Mouse (Mus musculus): ENCODE measurements around the gene Hrasls5. TPM values are rescaled to one million over a fixed set of nuclear protein-coding genes. Genes with fewer than 3 reads are reported as not detected.

The Hrasls5 gene
- polyA plus RNA-seq, 1 experiment from 2014 or later = not detected

- 74% methylated on average over 7 of the region's 7 CpGs for WGBS (ENCODE audit: insufficient replicate concordance)
- H3K27ac ChIP-seq = no peak overlapping the region
- no peak for ATAC-seq
- H3K9me3 ChIP-seq (replicated peaks) = no peaks in the 10 kb centered on the region
- H3K4me2 ChIP-seq = no peak overlapping the region
- H3K36me3 ChIP-seq = no peaks in the 10 kb centered on the region
- peaks cover 49% of the 10 kb centered on the region for H3K27me3 ChIP-seq (replicated peaks)
- peaks cover 9% of the 10 kb centered on the region; the same call in 1 of the 2 replicates for H3K4me1 ChIP-seq
- H3K4me3 ChIP-seq = no peak overlapping the region
- no peak overlapping the region for H3K9ac ChIP-seq
Observed at GRCm38 (mm10) chr19:7613151-7613550, 810 bp downstream of the Hrasls5 start.

GRCm38 (mm10) chr19:7616231-7616930 lies 4.0 kb downstream of the Hrasls5 start:
- peaks cover 36% of the 10 kb centered on the region for H3K27me3 ChIP-seq (replicated peaks)
- no peaks in the 10 kb centered on the region for H3K9me3 ChIP-seq (replicated peaks)
- no peak overlapping the region for H3K4me2 ChIP-seq
- no peak overlapping the region for H3K9ac ChIP-seq
- no peak overlapping the region for H3K4me3 ChIP-seq
- peaks cover 9% of the 10 kb centered on the region; the same call in 1 of the 2 replicates for H3K4me1 ChIP-seq
- WGBS (ENCODE audit: insufficient replicate concordance) = 60% methylated on average over 5 of the region's 5 CpGs
- no peak overlapping the region for H3K27ac ChIP-seq
- no peaks in the 10 kb centered on the region for H3K36me3 ChIP-seq
- ATAC-seq = no peak

DNA sequence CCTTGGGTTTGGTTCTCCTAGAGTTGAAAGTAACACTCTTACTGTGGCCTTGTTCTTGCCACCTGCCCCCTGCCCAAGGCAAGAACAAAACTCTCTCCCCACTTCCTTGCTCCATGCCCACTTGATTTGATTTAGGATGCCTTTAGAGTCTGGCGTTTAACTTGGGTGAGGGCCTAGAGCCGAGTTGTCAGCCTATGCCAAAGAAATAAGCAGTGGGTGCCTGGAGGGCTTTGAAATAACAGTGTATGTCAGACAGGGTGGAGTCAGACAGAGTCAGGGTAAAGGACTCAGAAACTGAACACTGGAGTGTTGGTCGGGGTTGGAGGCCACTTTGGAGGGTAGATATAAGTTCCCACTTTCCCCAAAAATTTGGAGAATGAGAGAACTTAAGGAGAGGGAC lies 4.7 kb downstream of the Hrasls5 start:
- H3K4me1 ChIP-seq = peaks cover 4% of the 10 kb centered on the region; the same call in 1 of the 2 replicates
- H3K27ac ChIP-seq = no peak overlapping the region
- peaks cover 29% of the 10 kb centered on the region for H3K27me3 ChIP-seq (replicated peaks)
- H3K9me3 ChIP-seq (replicated peaks) = no peaks in the 10 kb centered on the region
- no peak for ATAC-seq
- no peak overlapping the region for H3K4me2 ChIP-seq
- H3K36me3 ChIP-seq = no peaks in the 10 kb centered on the region
- WGBS (ENCODE audit: insufficient replicate concordance) = 52% methylated on average over 3 of the region's 3 CpGs
- H3K4me3 ChIP-seq = no peak overlapping the region
- no peak overlapping the region for H3K9ac ChIP-seq

GRCm38 (mm10) chr19:7617696-7618095 lies 5.4 kb downstream of the Hrasls5 start:
- Histone ChIP-seq H3K9ac (no peak overlapping the region), H3K36me3 (no peaks in the 10 kb centered on the region), H3K27me3 (replicated peaks) (peaks cover 23% of the 10 kb centered on the region), H3K4me2 (no peak overlapping the region), H3K9me3 (replicated peaks) (no peaks in the 10 kb centered on the region), H3K4me3 (no peak overlapping the region), H3K4me1 (no peaks in the 10 kb centered on the region), H3K27ac (no peak overlapping the region)
- no peak for ATAC-seq
- WGBS (ENCODE audit: insufficient replicate concordance) = 38% methylated on average over 7 of the region's 7 CpGs

DNA sequence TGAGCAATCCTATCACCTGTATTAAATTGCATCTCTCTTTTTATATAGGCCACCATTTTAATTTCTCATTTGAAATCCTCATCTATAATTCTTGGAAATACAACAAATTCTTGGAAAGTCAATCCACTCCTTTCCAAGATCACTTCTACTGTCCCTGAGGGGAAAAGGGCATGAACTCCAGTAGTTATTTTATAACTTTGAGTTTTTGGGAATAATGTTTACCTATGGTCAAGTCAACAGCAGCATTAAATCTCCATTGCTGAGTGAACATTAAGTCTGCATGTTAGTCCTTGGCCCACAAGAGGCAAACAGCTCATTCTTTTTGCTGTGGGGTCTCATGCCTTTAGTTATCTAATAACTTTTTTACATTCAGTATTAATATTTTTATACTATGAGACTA lies 20.7 kb downstream of the Hrasls5 start:
- Histone ChIP-seq H3K4me3 (no peak overlapping the region), H3K27ac (no peak overlapping the region), H3K9ac (no peak overlapping the region), H3K4me2 (no peak overlapping the region), H3K36me3 (no peaks in the 10 kb centered on the region), H3K4me1 (no peaks in the 10 kb centered on the region), H3K9me3 (replicated peaks) (no peaks in the 10 kb centered on the region), H3K27me3 (replicated peaks) (no peaks in the 10 kb centered on the region)
- ATAC-seq = no peak

DNA sequence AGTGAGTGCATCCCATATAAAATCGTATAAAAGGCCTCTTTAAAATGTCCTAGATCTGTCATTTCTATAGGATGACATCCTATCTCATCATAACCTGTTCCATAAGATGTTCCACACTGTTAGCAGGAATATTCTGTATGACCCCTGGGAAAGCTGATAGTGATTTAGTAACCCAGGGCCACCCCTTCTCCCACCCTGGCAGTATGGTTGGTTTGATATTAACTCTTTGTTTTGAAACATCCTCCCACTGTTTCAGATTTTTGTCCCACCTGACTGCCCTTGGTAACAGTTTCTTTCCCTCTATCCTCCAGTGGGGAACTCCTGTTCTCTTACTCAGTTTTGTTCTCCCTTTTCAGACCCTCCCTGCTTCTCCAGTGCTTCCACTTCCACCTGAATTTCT lies 21.4 kb downstream of the Hrasls5 start:
- WGBS (ENCODE audit: insufficient replicate concordance) = 29% methylated on average over 1 of the region's 1 CpGs
- no peak overlapping the region for H3K4me3 ChIP-seq
- no peak for ATAC-seq
- H3K27ac ChIP-seq = no peak overlapping the region
- H3K27me3 ChIP-seq (replicated peaks) = no peaks in the 10 kb centered on the region
- no peaks in the 10 kb centered on the region for H3K36me3 ChIP-seq
- H3K4me2 ChIP-seq = no peak overlapping the region
- no peak overlapping the region for H3K9ac ChIP-seq
- H3K4me1 ChIP-seq = no peaks in the 10 kb centered on the region
- no peaks in the 10 kb centered on the region for H3K9me3 ChIP-seq (replicated peaks)

DNA sequence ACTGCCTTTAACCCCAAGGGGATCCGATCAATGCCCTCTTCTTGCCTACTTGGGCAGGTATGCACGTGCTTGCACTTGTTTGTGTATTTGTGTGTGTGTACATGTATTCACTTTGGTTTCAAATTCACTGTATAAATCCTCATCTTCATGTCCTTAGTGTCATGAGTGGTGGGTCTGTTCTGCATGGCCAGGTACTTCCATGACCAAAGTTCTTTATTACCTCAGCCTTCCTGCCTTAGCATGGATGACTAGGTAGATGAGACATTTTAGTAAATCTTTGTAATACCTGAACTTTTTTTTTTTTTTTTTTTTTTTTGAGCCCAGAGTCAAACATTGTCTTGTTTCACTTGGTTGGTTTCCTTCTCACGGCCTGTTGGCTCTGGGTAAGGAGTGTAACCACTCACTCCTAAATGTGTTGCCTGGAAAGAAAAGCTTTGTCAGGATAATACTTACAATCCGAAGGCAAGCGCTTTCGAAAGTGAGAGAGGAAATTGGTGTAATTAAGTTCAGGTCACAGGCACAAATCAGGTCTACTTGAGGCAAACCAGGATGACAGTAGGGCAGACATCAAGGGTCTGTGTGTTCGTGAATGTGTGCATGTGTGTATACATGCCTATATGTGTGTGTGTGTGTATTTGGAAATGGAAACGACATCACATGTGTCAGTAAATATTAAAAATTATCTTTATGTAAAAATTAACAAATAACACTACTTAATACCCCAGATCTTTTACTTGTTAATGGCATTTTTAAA lies 36.7 kb downstream of the Hrasls5 start:
- H3K4me3 ChIP-seq = no peak overlapping the region
- H3K36me3 ChIP-seq = no peaks in the 10 kb centered on the region
- no peaks in the 10 kb centered on the region for H3K9me3 ChIP-seq (replicated peaks)
- H3K27me3 ChIP-seq (replicated peaks) = no peaks in the 10 kb centered on the region
- no peak for ATAC-seq
- H3K4me2 ChIP-seq = no peak overlapping the region
- no peak overlapping the region for H3K9ac ChIP-seq
- H3K27ac ChIP-seq = no peak overlapping the region
- H3K4me1 ChIP-seq = no peaks in the 10 kb centered on the region
- WGBS (ENCODE audit: insufficient replicate concordance) = 66% methylated on average over 8 of the region's 8 CpGs

DNA sequence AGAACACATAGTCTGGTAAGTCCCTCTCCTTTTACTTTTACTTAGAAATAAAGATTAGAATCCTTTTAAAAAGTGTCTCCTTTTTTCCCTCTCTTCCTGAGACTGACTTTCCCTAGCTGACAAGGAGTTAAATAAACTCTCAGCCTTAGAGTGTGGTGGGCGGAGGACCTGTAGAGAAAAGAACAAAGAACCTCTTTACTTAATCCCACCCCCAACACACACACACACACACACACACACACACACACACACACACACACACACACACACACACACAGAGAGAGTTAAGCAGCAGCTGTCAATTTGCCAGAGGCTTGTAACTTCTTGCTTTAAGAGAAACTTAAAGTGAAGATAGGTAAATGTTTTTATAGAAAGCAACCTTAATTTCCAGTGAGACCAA lies 59.7 kb downstream of the Hrasls5 start:
- Histone ChIP-seq H3K9me3 (replicated peaks) (no peaks in the 10 kb centered on the region), H3K4me1 (no peaks in the 10 kb centered on the region), H3K9ac (no peak overlapping the region), H3K27me3 (replicated peaks) (peaks cover 11% of the 10 kb centered on the region; the same call in 1 of the 2 replicates), H3K4me3 (no peak overlapping the region), H3K27ac (no peak overlapping the region), H3K4me2 (no peak overlapping the region), H3K36me3 (no peaks in the 10 kb centered on the region)
- WGBS (ENCODE audit: insufficient replicate concordance) = 25% methylated on average over 1 of the region's 1 CpGs
- no peak for ATAC-seq

GRCm38 (mm10) chr19:7687988-7688387 lies 75.6 kb downstream of the Hrasls5 start:
- H3K27ac ChIP-seq = no peak overlapping the region
- H3K9ac ChIP-seq = no peak overlapping the region
- no peaks in the 10 kb centered on the region for H3K27me3 ChIP-seq (replicated peaks)
- no peak overlapping the region for H3K4me2 ChIP-seq
- WGBS (ENCODE audit: insufficient replicate concordance) = 71% methylated on average over 1 of the region's 1 CpGs
- H3K4me1 ChIP-seq = no peaks in the 10 kb centered on the region
- H3K4me3 ChIP-seq = no peak overlapping the region
- no peaks in the 10 kb centered on the region for H3K9me3 ChIP-seq (replicated peaks)
- no peak for ATAC-seq
- H3K36me3 ChIP-seq = no peaks in the 10 kb centered on the region

Other genes with a start within 250 kb of the Hrasls5 start
- gene Spindoc, start 229.5 kb upstream of the Hrasls5 start, polyA plus RNA-seq (2016; fragmentation: Nextera tagmentation; extraction: Ambion mirVana) = 10.3 and 10.8 TPM in 2 replicates
- gene 2700081O15Rik, start 194.9 kb upstream of the Hrasls5 start, polyA plus RNA-seq (2016; fragmentation: Nextera tagmentation; extraction: Ambion mirVana) = 1.9 TPM in 2 replicates
- 83.1 and 84.6 TPM in 2 replicates for gene Rtn3, start 129.3 kb upstream of the Hrasls5 start, polyA plus RNA-seq (2016; fragmentation: Nextera tagmentation; extraction: Ambion mirVana)
- 8.3 and 8.5 TPM in 2 replicates for gene Atl3, start 118.5 kb upstream of the Hrasls5 start, polyA plus RNA-seq (2016; fragmentation: Nextera tagmentation; extraction: Ambion mirVana)
- 22.0 and 23.6 TPM in 2 replicates for gene Pla2g16, start 55.1 kb upstream of the Hrasls5 start, polyA plus RNA-seq (2016; fragmentation: Nextera tagmentation; extraction: Ambion mirVana)
- not detected in 2 replicates for gene Lgals12, start 5.3 kb upstream of the Hrasls5 start, polyA plus RNA-seq (2016; fragmentation: Nextera tagmentation; extraction: Ambion mirVana)
- not detected in 2 replicates for gene Slc22a19, start 98.8 kb downstream of the Hrasls5 start, polyA plus RNA-seq (2016; fragmentation: Nextera tagmentation; extraction: Ambion mirVana)
- gene Slc22a26, start 190.1 kb downstream of the Hrasls5 start, polyA plus RNA-seq (2016; fragmentation: Nextera tagmentation; extraction: Ambion mirVana) = not detected in 2 replicates